Mouse (Mus musculus): ENCODE measurements around the gene Lrrc45. TPM values are rescaled to one million over a fixed set of nuclear protein-coding genes. Genes with fewer than 3 reads are reported as not detected.

Gene Lrrc45
- polyA plus RNA-seq, 1 experiment, result 10.6 TPM

- Histone ChIP-seq H3K36me3 (ENCODE audit: control insufficient read depth, insufficient read depth) (peaks cover 7% of the 10 kb centered on the region), H3ac (ENCODE audit: control insufficient read depth, insufficient read length) (peak overlapping the region; percentile 7), H3K79me2 (ENCODE audit: control insufficient read depth, insufficient read depth) (no peaks in the 10 kb centered on the region), H3K27me3 (ENCODE audit: control insufficient read depth, insufficient read depth, insufficient read length) (no peaks in the 10 kb centered on the region), H3K4me3 (peak overlapping the region; percentile 63), H3K4me2 (ENCODE audit: low read depth) (peak overlapping the region; percentile 91)
- TF ChIP-seq MYOD1 (IDR thresholded peaks at IDR 0.05; ENCODE audit: control insufficient read depth in 1 of 3, insufficient read length in 2 of 3, low read depth in 2 of 3) (peak in 2 of 3 experiments; percentile 6 to 22), POLR2AphosphoS2 (IDR thresholded peaks at IDR 0.05; ENCODE audit: insufficient read length, low read depth) (peak; percentile 69), POLR2A (IDR thresholded peaks at IDR 0.05; ENCODE audit: insufficient read length, low read depth) (no peak)
Observed at GRCm38 (mm10) chr11:120712771-120713568, 755 bp upstream of the Lrrc45 start.

- TF ChIP-seq E2F4 (IDR thresholded peaks at IDR 0.05; ENCODE audit: insufficient read depth) (no peak), MYOG (IDR thresholded peaks at IDR 0.05; ENCODE audit: control insufficient read depth in 1 of 3, insufficient read depth in 1 of 3, insufficient read length in 2 of 3, low read depth in 2 of 3) (no peak), USF1 (IDR thresholded peaks at IDR 0.05; ENCODE audit: low read depth) (no peak), POLR2A (IDR thresholded peaks at IDR 0.05; ENCODE audit: insufficient read length, low read depth) (no peak), MYOD1 (IDR thresholded peaks at IDR 0.05; ENCODE audit: control insufficient read depth in 1 of 3, insufficient read length in 2 of 3, low read depth in 2 of 3) (no peak), CEBPB (IDR thresholded peaks at IDR 0.05; ENCODE audit: insufficient read depth, poor library complexity, severe bottlenecking) (no peak), POLR2AphosphoS2 (IDR thresholded peaks at IDR 0.05; ENCODE audit: insufficient read length, low read depth) (no peak), MAX (IDR thresholded peaks at IDR 0.05; ENCODE audit: low read depth) (no peak)
- Histone ChIP-seq H3K36me3 (ENCODE audit: control insufficient read depth, insufficient read depth) (peaks cover 7% of the 10 kb centered on the region), H3K27me3 (ENCODE audit: control insufficient read depth, insufficient read depth, insufficient read length) (no peaks in the 10 kb centered on the region), H3K79me2 (ENCODE audit: control insufficient read depth, insufficient read depth) (no peaks in the 10 kb centered on the region), H3ac (ENCODE audit: control insufficient read depth, insufficient read length) (peak overlapping the region; percentile 7), H3K4me2 (ENCODE audit: low read depth) (peak overlapping the region; percentile 97), H3K4me3 (peak overlapping the region; percentile 63)
Observed at GRCm38 (mm10) chr11:120714546-120714945, 821 bp downstream of the Lrrc45 start.

GRCm38 (mm10) chr11:120715131-120715530, 1.4 kb downstream of the Lrrc45 start:
- H3ac ChIP-seq (ENCODE audit: control insufficient read depth, insufficient read length), result no peak overlapping the region
- H3K36me3 ChIP-seq (ENCODE audit: control insufficient read depth, insufficient read depth), result peaks cover 7% of the 10 kb centered on the region
- no peaks in the 10 kb centered on the region for H3K27me3 ChIP-seq (ENCODE audit: control insufficient read depth, insufficient read depth, insufficient read length)
- peak overlapping the region; percentile 63 for H3K4me3 ChIP-seq
- H3K79me2 ChIP-seq (ENCODE audit: control insufficient read depth, insufficient read depth), result no peaks in the 10 kb centered on the region
- TF ChIP-seq SRF (IDR thresholded peaks at IDR 0.05; ENCODE audit: control insufficient read depth, insufficient read length, low read depth), result no peak
- no peak for TF ChIP-seq TCF3 (IDR thresholded peaks at IDR 0.05; ENCODE audit: insufficient read length, low read depth)
- no peak for TF ChIP-seq POLR2AphosphoS2 (IDR thresholded peaks at IDR 0.05; ENCODE audit: insufficient read length, low read depth)
- no peak for TF ChIP-seq USF1 (IDR thresholded peaks at IDR 0.05; ENCODE audit: low read depth)
- peak overlapping the region; percentile 97 for H3K4me2 ChIP-seq (ENCODE audit: low read depth)

GRCm38 (mm10) chr11:120719242-120719641, 5.5 kb downstream of the Lrrc45 start:
- Histone ChIP-seq H3K27me3 (ENCODE audit: control insufficient read depth, insufficient read depth, insufficient read length) (no peaks in the 10 kb centered on the region), H3K4me2 (ENCODE audit: low read depth) (no peak overlapping the region), H3K36me3 (ENCODE audit: control insufficient read depth, insufficient read depth) (peaks cover 7% of the 10 kb centered on the region), H3K4me3 (no peak overlapping the region), H3K79me2 (ENCODE audit: control insufficient read depth, insufficient read depth) (no peaks in the 10 kb centered on the region), H3ac (ENCODE audit: control insufficient read depth, insufficient read length) (no peak overlapping the region)
- TF ChIP-seq MYOD1 (IDR thresholded peaks at IDR 0.05; ENCODE audit: control insufficient read depth in 1 of 3, insufficient read length in 2 of 3, low read depth in 2 of 3), result no peak
- TF ChIP-seq REST (IDR thresholded peaks at IDR 0.05; ENCODE audit: insufficient read depth, insufficient read length), result no peak
- no peak for TF ChIP-seq CEBPB (IDR thresholded peaks at IDR 0.05; ENCODE audit: insufficient read depth, poor library complexity, severe bottlenecking)
- no peak for TF ChIP-seq TCF12 (IDR thresholded peaks at IDR 0.05; ENCODE audit: insufficient read depth, poor library complexity, severe bottlenecking)
- TF ChIP-seq MYOG (IDR thresholded peaks at IDR 0.05; ENCODE audit: control insufficient read depth in 1 of 3, insufficient read depth in 1 of 3, insufficient read length in 2 of 3, low read depth in 2 of 3), result no peak
- TF ChIP-seq USF1 (IDR thresholded peaks at IDR 0.05; ENCODE audit: low read depth), result no peak
- no peak for TF ChIP-seq SRF (IDR thresholded peaks at IDR 0.05; ENCODE audit: control insufficient read depth, insufficient read length, low read depth)
- TF ChIP-seq POLR2AphosphoS2 (IDR thresholded peaks at IDR 0.05; ENCODE audit: insufficient read length, low read depth), result no peak
- no peak for TF ChIP-seq POLR2A (IDR thresholded peaks at IDR 0.05; ENCODE audit: insufficient read length, low read depth)
- TF ChIP-seq MAX (IDR thresholded peaks at IDR 0.05; ENCODE audit: low read depth), result no peak
- TF ChIP-seq E2F4 (IDR thresholded peaks at IDR 0.05; ENCODE audit: insufficient read depth), result no peak

- Histone ChIP-seq H3ac (ENCODE audit: control insufficient read depth, insufficient read length) (no peak overlapping the region), H3K4me3 (no peak overlapping the region), H3K4me2 (ENCODE audit: low read depth) (no peak overlapping the region), H3K36me3 (ENCODE audit: control insufficient read depth, insufficient read depth) (peaks cover 7% of the 10 kb centered on the region), H3K79me2 (ENCODE audit: control insufficient read depth, insufficient read depth) (no peaks in the 10 kb centered on the region), H3K27me3 (ENCODE audit: control insufficient read depth, insufficient read depth, insufficient read length) (no peaks in the 10 kb centered on the region)
- no peak for TF ChIP-seq POLR2A (IDR thresholded peaks at IDR 0.05; ENCODE audit: insufficient read length, low read depth)
- no peak for TF ChIP-seq TCF3 (IDR thresholded peaks at IDR 0.05; ENCODE audit: insufficient read length, low read depth)
- no peak for TF ChIP-seq MYOD1 (IDR thresholded peaks at IDR 0.05; ENCODE audit: control insufficient read depth in 1 of 3, insufficient read length in 2 of 3, low read depth in 2 of 3)
- TF ChIP-seq CEBPB (IDR thresholded peaks at IDR 0.05; ENCODE audit: insufficient read depth, poor library complexity, severe bottlenecking), result no peak
- no peak for TF ChIP-seq USF1 (IDR thresholded peaks at IDR 0.05; ENCODE audit: low read depth)
- no peak for TF ChIP-seq MAX (IDR thresholded peaks at IDR 0.05; ENCODE audit: low read depth)
- TF ChIP-seq E2F4 (IDR thresholded peaks at IDR 0.05; ENCODE audit: insufficient read depth), result no peak
- no peak for TF ChIP-seq TCF12 (IDR thresholded peaks at IDR 0.05; ENCODE audit: insufficient read depth, poor library complexity, severe bottlenecking)
Observed at GRCm38 (mm10) chr11:120719841-120720376, 6.2 kb downstream of the Lrrc45 start.
